Mouse (Mus musculus) C2C12 (cell line): ENCODE results near the gene Cyp2w1. TPM values are rescaled to one million over a fixed set of nuclear protein-coding genes. Genes with fewer than 3 reads are reported as not detected.

Experiments used
- H3K27me3 ChIP-seq: one replicate; pipeline ENCODE4 v1.6.1; 2011; ENCODE audit not compliant: control insufficient read depth, insufficient read depth, insufficient read length
- H3K36me3 ChIP-seq: one replicate; pipeline ENCODE4 v1.6.1; 2011; ENCODE audit not compliant: control insufficient read depth, insufficient read depth
- H3K4me3 ChIP-seq: one replicate; pipeline ENCODE4 v1.5.1; 2011; ENCODE audit warnings: mild to moderate bottlenecking, control low read depth; ENCODE audit not compliant: poor library complexity, insufficient read depth, severe bottlenecking
- H3K79me2 ChIP-seq: one replicate; pipeline ENCODE4 v1.6.1; 2011; ENCODE audit not compliant: control insufficient read depth, insufficient read depth
- H3K79me3 ChIP-seq: one replicate; pipeline ENCODE4 v1.6.1; 2011; ENCODE audit warnings: low read depth, control low read depth
- H3ac ChIP-seq: one replicate; pipeline ENCODE3; 2011; ENCODE audit warnings: low read depth; ENCODE audit not compliant: control insufficient read depth, insufficient read length
- CEBPB ChIP-seq: IDR thresholded peaks from one replicate; pipeline ENCODE4 v1.6.1; 2011; ENCODE audit warnings: low read depth, mild to moderate bottlenecking, control low read depth, moderate library complexity
- CTCF ChIP-seq: IDR thresholded peaks from one replicate; pipeline ENCODE4 v1.5.1; 2011; ENCODE audit not compliant: control insufficient read depth, insufficient read depth, insufficient read length
- FOSL1 ChIP-seq: IDR thresholded peaks from one replicate; pipeline ENCODE4 v1.8.0; 2011; ENCODE audit warnings: mild to moderate bottlenecking, low read length; ENCODE audit not compliant: poor library complexity, insufficient read depth, severe bottlenecking
- MAX ChIP-seq: IDR thresholded peaks from one replicate; pipeline ENCODE4 v1.6.1; 2011; ENCODE audit warnings: mild to moderate bottlenecking, control low read depth
- MYOD1 ChIP-seq: IDR thresholded peaks from one replicate; pipeline ENCODE4 v1.6.1; 2011; ENCODE audit warnings: low read depth; ENCODE audit not compliant: control insufficient read depth, insufficient read length
- MYOG ChIP-seq: IDR thresholded peaks from one replicate; pipeline ENCODE4 v1.6.1; 2011; ENCODE audit not compliant: control insufficient read depth, insufficient read length; ENCODE audit errors: extremely low read depth
- USF1 ChIP-seq: IDR thresholded peaks from one replicate; pipeline ENCODE4 v1.6.1; 2011; ENCODE audit warnings: low read depth, mild to moderate bottlenecking, control low read depth, moderate library complexity
- polyA plus RNA-seq: library from polyadenylated mRNA; unstranded; fragments of >200 nt; fragmentation: generic; extraction: Trizol; gene quantifications from one replicate; pipeline ENCODE4 v1.2.1, GENCODE M21; 2012; ENCODE audit warnings: missing spikeins

The Cyp2w1 gene
- polyA plus RNA-seq, 1 experiment, result not detected

DNA sequence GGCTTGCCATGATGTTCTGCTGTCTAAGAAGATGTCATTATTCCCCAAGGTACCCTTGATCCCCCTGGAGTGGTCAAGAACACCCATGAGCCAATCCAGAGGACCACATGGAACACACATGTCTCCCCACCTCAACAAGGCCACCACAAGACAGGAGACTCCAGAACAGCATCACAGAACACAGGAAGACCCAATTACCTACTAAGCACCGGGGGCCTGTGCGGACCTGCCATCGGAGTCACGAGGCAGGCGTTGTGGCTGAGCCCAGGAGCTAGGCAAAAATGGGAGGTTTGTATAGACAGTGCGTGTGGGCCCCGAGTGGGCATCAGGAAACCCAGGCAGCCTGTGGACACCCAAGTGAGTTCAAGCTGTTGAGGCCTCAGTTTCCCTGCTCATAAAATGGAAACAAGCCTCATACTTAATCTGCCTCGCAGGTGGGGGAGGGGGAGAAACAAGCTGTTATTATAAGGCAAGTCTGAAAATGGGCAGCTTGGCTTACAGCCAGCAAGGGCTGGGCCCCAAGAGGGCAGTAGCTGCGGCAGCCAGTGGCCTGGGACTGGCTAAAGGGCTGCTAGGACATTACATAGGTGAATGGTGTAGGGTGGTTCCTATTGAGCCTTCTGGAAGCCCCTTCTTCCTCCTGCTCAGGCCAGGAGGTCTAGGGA, 29.0 kb upstream of the Cyp2w1 start:
- H3K4me3 ChIP-seq, result no peak overlapping the region
- H3K27me3 ChIP-seq, result peaks cover 67% of the 10 kb centered on the region
- H3ac ChIP-seq, result no peak overlapping the region
- no peaks in the 10 kb centered on the region for H3K36me3 ChIP-seq
- H3K79me2 ChIP-seq, result no peaks in the 10 kb centered on the region
- TF ChIP-seq MYOD1 (no peak), CTCF (no peak), FOSL1 (no peak), MYOG (no peak), CEBPB (no peak), MAX (no peak), USF1 (no peak)
- H3K79me3 ChIP-seq, result no peaks in the 10 kb centered on the region

DNA sequence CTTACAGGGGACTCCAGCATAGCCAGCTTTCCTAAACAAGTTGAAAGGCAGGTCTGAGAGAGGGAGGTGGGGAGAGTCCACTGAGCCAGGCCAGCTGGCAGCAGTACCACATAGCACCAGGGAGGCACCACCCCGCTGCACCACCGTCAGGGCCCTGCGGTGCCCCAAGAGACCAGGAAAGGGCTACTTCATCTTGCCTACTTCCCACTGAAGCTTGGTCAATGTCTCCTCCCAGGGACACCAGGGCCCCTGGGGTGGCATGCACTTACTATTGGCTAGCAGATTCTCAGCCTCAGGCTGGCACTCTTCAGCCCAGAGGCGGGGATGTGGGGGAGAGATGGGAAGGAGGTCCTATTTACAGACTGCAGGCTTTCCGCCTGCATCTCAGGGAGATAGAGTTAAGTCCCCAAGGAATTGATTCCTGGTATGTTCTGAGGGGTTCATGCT, 28.3 kb upstream of the Cyp2w1 start:
- no peak overlapping the region for H3K4me3 ChIP-seq
- peaks cover 64% of the 10 kb centered on the region for H3K27me3 ChIP-seq
- no peaks in the 10 kb centered on the region for H3K79me2 ChIP-seq
- H3K79me3 ChIP-seq, result no peaks in the 10 kb centered on the region
- no peak overlapping the region for H3ac ChIP-seq
- TF ChIP-seq MAX (no peak), USF1 (no peak), MYOD1 (no peak), MYOG (no peak), CEBPB (no peak), CTCF (no peak), FOSL1 (no peak)
- H3K36me3 ChIP-seq, result no peaks in the 10 kb centered on the region

DNA sequence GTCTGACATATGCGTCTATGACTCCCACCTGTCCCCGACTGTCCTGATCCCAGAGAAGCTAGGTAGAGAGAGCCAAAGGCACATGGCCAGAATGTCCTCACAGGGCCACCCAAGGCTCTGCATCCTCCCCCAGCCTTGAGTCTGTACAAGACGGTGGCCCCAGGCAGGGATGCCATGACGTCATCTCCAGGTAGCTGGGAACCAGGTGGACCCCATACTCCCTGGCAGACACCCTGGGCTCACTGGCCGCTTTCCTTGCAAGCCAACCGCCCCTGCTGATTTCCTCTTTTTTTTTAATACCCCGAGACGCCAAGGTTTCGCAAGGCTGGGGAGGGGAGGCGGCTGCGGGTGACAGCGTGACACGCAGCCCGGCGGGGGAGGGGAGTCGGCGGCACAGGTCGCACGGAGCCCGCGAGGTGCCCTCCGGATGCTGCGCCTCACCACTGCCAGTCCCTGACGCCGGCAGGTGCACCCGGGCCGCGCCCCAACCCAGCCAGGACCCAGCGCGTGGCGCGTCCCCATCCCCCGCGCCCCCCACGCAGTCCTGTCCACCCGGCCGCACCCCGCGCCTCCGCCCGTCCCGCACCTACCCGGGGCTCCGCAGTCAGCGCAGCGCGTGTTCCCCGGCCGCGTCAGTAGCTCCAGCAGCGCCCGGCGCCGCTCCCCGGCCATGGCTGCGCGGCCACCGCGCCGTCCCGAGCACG, 27.6 kb upstream of the Cyp2w1 start:
- no peaks in the 10 kb centered on the region for H3K79me2 ChIP-seq
- no peak overlapping the region for H3K4me3 ChIP-seq
- no peak for TF ChIP-seq MYOG
- no peak for TF ChIP-seq CEBPB
- TF ChIP-seq USF1, result no peak
- no peak for TF ChIP-seq FOSL1
- no peak for TF ChIP-seq MYOD1
- no peak for TF ChIP-seq MAX
- TF ChIP-seq CTCF, result no peak
- no peaks in the 10 kb centered on the region for H3K36me3 ChIP-seq
- no peaks in the 10 kb centered on the region for H3K79me3 ChIP-seq
- H3K27me3 ChIP-seq, result peaks cover 60% of the 10 kb centered on the region
- H3ac ChIP-seq, result peak overlapping the region; percentile 1

DNA sequence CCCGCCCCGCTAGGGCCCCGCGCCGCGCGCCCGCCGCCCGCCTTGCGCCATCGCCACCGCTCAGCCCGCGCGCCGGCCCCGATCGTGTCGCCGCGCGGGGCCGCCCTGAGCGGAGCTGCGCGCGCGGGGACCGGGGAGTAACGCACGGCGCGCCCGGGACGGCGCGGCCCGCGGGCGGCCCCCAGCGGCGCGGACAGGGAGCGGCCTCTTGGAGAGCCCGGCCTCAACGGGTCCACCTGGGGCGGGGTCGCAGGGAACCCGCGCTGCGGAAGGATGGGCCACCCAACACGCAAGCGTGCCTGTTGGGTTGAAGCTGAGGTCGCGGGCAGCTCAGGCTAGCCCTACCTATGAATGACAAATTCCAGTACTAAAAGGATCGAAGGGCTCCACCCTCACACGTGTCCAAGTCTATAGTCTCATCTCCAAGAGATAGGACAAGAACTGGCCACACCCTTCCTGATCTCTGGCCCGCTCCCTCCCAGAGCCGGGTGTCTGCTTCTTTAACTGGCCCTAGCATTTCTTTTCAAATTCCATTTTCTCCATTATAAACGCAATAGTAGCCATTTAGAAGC, 26.9 kb upstream of the Cyp2w1 start, which contains the start of gene Adap1:
Gene Adap1, minus strand, starts transcription at position 228 of the 572 bp plus-strand sequence.
- Histone ChIP-seq H3K27me3 (peaks cover 54% of the 10 kb centered on the region), H3K79me3 (no peaks in the 10 kb centered on the region), H3K36me3 (no peaks in the 10 kb centered on the region), H3ac (peak within 1 kb of the TSS; percentile 1), H3K79me2 (no peaks in the 10 kb centered on the region), H3K4me3 (no peak within 1 kb of the TSS)
- no peak for TF ChIP-seq USF1
- peak; percentile 83 for TF ChIP-seq CTCF

DNA sequence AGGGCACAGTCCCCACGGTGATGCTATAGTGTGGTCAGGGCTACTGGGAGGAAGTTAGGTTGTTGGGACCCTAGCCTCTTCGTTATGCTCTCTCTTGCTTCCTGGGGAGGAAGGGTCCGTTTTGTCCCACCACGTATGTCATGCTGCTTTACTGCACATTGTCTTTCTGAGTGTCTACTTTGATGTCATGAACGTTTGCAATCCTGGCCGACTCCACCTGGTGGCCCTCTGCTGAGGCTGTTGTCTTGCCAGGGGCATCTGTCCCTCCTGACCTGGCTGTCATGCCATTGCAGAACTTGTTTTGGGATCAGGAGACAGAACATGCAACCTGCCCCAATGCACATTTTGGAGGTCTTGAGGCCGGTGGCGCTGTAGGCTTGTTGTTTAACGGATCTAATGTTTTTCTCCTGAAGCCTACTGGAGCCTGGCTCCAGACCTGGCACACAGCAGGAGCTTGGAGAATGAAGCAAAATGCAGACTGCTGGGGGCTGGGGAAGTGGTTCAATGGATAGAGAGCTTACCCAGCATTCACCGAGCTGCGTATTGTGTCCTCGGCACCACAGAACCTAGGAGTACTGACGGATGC, 26.2 kb upstream of the Cyp2w1 start:
- peaks cover 49% of the 10 kb centered on the region for H3K27me3 ChIP-seq
- H3K4me3 ChIP-seq, result no peak overlapping the region
- no peaks in the 10 kb centered on the region for H3K79me2 ChIP-seq
- no peaks in the 10 kb centered on the region for H3K79me3 ChIP-seq
- TF ChIP-seq FOSL1 (no peak), MYOD1 (no peak), MYOG (no peak), CTCF (no peak), CEBPB (no peak), MAX (no peak), USF1 (no peak)
- no peak overlapping the region for H3ac ChIP-seq
- H3K36me3 ChIP-seq, result no peaks in the 10 kb centered on the region
